Mouse (Mus musculus) cerebellum, adult 2 months (tissue): Measurements from ENCODE around the gene Cnr2.

Experiments
- CTCF ChIP-seq: fragments of 200-500 bp; IDR thresholded peaks from 2 replicates; pipeline ENCODE4 v1.5.1; 2011; ENCODE audit warnings: low read depth, mild to moderate bottlenecking, control low read depth, low read length, moderate library complexity, borderline replicate concordance; ENCODE audit not compliant: insufficient read depth
- POLR2A ChIP-seq: fragments of 200-500 bp; IDR thresholded peaks from 2 replicates; pipeline ENCODE4 v1.6.1; 2011; ENCODE audit warnings: low read length, control low read depth, borderline replicate concordance; ENCODE audit not compliant: insufficient read depth

GRCm38 (mm10) chr4:135895071-135895571 is at the start of gene Cnr2:
- TF ChIP-seq CTCF (no peak), POLR2A (no peak)
